Mouse (Mus musculus) lung, postnatal 0 days (tissue): ENCODE results near the gene Atp6v1b1.

Experiments
- CTCF ChIP-seq: IDR thresholded peaks from 2 replicates; pipeline ENCODE4 v1.5.1; 2016; ENCODE audit warnings: antibody characterized with exemption, mild to moderate bottlenecking
- EP300 ChIP-seq: IDR thresholded peaks from 2 replicates; pipeline ENCODE4 v1.6.1; 2016; ENCODE audit warnings: antibody characterized with exemption, mild to moderate bottlenecking, control low read depth

GRCm38 (mm10) chr6:83788554-83788953 lies 45.8 kb downstream of the Atp6v1b1 start:
- TF ChIP-seq CTCF (no peak), EP300 (no peak)
